Mouse (Mus musculus) bone marrow macrophage, adult 2 months (primary cell): ENCODE data around the gene Lrrfip2. TPM values are rescaled to one million over a fixed set of nuclear protein-coding genes. Genes with fewer than 3 reads are reported as not detected.
A peak's percentile ranks its signal among the peaks of the same experiment; 100 is the strongest.

Experiments used
- H3K27ac ChIP-seq: 2 replicates; pipeline ENCODE4 v1.5.1; 2012; ENCODE audit warnings: low read depth, low read length; ENCODE audit not compliant: insufficient read depth
- H3K4me1 ChIP-seq: 2 replicates; pipeline ENCODE4 v1.6.1; 2012; ENCODE audit warnings: low read length; ENCODE audit not compliant: control insufficient read depth, insufficient read depth
- H3K4me3 ChIP-seq: 2 replicates; pipeline ENCODE4 v1.5.1; 2012; ENCODE audit warnings: mild to moderate bottlenecking, low read length, moderate library complexity; ENCODE audit not compliant: insufficient read depth
- CTCF ChIP-seq: IDR thresholded peaks from 2 replicates; pipeline ENCODE4 v1.5.1; 2012; ENCODE audit warnings: low read depth, mild to moderate bottlenecking, low read length, moderate library complexity
- POLR2A ChIP-seq: IDR thresholded peaks from 2 replicates; pipeline ENCODE4 v1.6.1; 2012; ENCODE audit warnings: mild to moderate bottlenecking, low read depth, low read length, borderline replicate concordance
- polyA plus RNA-seq: library from polyadenylated mRNA; stranded (reverse); fragments of >200 nt; gene quantifications from 2 replicates; pipeline ENCODE4 v1.2.4, GENCODE M21; 2012; ENCODE audit not compliant: missing spikeins, insufficient read depth, insufficient read length

Gene Lrrfip2
- polyA plus RNA-seq, 1 experiment, result 67.7 TPM

DNA sequence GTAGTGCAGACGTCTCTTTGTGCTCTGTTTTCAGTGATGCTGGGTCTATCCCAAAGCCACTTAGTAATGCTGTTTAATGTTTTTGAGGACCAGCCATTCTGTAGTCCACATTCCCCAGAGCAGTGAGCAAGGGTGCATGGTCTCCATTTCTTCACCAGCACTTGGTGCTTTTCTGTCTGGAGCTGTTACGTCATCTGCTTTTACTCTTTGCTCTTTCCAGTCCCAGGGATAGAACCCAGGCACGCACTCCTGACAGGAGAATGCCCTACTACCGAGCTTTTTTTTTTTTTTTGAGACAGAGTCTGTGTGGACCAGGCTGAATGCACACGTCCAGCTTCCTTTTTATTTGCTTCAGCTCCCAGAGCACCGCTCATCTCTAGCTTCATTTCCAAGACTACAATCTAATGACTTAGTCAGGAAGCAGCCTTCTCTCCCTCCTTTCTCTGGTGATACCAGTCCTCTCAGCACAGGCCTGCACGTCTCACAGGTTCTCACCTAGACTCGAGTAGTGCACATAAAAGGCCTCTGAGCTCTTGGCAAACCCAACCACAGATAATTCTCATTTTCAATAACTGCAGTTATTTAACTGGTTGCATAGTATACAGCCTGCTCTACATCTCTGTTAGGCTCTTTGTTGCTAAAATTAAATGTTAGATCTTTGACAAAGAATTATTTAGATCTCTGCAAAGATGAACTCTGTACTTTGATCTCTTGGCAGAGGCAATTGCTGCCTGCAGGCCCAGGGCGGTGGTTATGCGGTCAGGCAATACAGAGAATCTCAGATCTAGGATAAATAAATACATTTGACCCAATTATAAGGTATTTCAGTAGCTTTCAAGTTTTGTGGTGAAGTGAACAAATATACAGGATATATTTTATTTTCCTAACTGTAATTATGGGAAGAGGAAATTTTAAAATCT lies 94.0 kb downstream of the Lrrfip2 start:
- H3K4me3 ChIP-seq, result no peak overlapping the region
- peaks cover 35% of the 10 kb centered on the region for H3K4me1 ChIP-seq
- no peak overlapping the region for H3K27ac ChIP-seq
- TF ChIP-seq CTCF, result no peak
- TF ChIP-seq POLR2A, result no peak

DNA sequence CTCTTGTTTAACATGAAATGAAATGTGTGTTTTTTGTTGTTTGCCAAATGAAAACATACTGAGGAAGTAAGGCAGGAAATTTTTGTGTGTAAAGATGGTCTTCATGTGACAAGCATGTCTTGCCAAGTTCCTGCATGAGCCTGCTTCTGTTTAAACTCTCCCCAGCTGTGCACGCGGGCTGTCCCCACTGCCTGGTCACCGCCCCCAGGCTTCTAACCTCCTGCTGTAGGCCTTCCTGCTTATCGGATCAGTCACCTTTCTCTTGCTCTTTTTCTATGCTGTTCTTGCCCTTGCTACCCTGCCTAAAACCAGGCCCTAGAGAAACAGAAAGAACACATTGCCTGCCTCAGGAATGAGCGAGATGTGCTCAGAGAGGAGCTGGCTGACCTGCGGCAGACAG lies 96.1 kb downstream of the Lrrfip2 start:
- peak overlapping the region; percentile 29 for H3K4me3 ChIP-seq
- H3K4me1 ChIP-seq, result peaks cover 34% of the 10 kb centered on the region
- H3K27ac ChIP-seq, result peak overlapping the region; percentile 83
- TF ChIP-seq CTCF (no peak), POLR2A (no peak)

DNA sequence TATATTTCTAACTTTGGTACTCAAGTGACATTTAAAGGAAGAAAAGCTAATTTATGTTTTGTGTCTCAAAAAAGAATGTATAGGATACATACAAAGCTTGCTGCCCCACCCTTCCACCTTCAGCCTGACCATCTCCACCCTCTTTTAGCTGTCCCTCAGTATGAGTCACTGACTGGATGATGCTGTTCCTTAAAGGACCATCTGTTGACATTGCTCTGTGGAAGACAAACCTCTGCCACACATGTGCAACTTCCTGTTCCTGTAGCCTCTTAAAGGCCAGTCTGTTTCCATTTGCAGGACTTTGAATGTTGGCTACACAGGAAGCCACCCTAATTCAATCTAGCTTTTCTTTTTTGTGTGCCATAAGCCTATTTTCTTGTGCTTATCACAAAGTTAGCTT lies 99.0 kb downstream of the Lrrfip2 start:
- H3K27ac ChIP-seq, result peak overlapping the region; percentile 48
- TF ChIP-seq POLR2A, result no peak
- no peak for TF ChIP-seq CTCF
- H3K4me1 ChIP-seq, result peaks cover 43% of the 10 kb centered on the region
- no peak overlapping the region for H3K4me3 ChIP-seq

DNA sequence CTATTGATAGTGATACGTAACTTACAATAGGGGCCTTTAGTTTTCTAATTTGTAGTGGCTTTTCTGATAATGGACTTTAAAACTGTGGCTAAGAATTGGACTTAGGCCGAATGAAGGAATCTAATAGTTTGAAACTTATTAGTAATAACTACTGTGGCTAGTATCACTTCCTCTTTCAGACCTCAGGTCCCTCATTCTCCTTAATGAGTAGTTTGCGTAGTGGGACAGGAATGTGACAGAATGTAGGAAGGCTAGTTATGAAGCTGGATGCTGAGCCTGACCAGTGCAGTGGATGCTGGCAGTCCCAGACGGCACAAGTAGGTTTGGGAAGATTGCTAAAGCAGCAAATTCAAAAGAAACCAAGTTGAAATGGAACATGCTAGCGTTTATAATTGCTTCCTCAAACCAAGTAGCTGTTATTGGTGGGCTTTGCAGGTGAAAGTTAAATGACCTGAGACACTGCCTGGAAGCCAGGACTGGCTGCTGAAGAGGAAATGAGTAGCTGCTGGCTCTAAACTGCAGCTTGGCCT lies 103.2 kb downstream of the Lrrfip2 start:
- Histone ChIP-seq H3K27ac (no peak overlapping the region), H3K4me3 (no peak overlapping the region), H3K4me1 (peaks cover 25% of the 10 kb centered on the region)
- TF ChIP-seq CTCF (no peak), POLR2A (no peak)

DNA sequence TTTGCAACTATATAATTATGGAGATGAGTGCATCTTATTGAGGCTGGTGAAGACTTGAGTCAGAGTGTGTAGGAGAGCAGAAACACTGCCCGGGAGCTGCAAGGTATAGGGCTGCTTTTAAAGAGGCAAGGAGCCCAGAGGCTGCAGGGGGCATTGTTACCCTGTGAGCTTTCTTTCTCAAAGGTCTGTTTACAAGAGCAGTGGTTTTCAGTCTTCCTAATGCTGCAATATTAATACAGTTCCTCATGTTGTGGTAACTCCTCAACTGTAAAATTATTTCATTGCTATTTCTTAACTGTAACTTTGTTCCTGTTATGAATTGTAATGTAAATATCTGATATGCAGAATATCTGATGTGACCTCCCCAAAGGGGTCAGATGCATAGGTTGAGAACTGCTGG lies 104.2 kb downstream of the Lrrfip2 start:
- Histone ChIP-seq H3K4me1 (peaks cover 18% of the 10 kb centered on the region), H3K27ac (no peak overlapping the region), H3K4me3 (no peak overlapping the region)
- TF ChIP-seq CTCF (no peak), POLR2A (no peak)

DNA sequence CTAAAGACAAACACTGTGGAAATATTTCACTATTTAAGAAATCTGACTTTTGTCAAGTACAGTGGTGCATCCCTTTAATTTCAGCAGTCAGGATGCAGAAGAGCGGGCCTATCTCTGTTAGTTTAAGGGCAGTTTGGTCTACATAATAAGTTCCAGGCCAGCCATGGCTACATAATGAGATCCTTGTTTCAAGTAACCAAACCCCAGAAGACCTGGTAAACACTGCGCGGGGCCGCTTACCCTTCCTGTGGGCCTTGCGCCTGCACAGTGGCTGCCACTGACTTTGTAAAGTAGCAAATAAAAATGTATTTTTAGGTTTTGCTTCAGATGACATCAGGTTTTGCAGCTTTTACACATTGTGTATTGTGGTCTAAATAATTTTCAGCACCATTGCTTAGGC lies 106.0 kb downstream of the Lrrfip2 start:
- Histone ChIP-seq H3K27ac (no peak overlapping the region), H3K4me1 (peaks cover 15% of the 10 kb centered on the region), H3K4me3 (no peak overlapping the region)
- TF ChIP-seq CTCF (no peak), POLR2A (no peak)

DNA sequence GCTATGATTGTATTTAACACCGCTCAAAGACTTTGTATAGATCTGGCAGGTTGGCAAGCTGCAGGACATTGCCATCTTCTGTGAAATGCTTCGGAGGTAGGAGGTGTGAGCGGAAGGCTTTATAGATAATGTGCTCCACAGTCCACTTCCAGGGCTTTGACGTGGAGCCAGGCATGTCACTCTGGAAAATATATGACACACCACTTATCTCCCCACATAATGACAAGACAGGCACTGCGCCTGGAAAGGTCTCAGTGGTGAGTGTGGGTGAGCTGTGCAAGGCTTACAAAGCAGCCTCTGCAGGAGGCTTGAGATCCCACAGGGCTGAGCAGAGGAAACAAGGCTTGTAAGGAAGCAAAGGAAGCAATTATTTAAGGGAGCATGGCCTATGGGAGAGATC lies 111.1 kb downstream of the Lrrfip2 start:
- H3K27ac ChIP-seq, result no peak overlapping the region
- TF ChIP-seq CTCF, result no peak

DNA sequence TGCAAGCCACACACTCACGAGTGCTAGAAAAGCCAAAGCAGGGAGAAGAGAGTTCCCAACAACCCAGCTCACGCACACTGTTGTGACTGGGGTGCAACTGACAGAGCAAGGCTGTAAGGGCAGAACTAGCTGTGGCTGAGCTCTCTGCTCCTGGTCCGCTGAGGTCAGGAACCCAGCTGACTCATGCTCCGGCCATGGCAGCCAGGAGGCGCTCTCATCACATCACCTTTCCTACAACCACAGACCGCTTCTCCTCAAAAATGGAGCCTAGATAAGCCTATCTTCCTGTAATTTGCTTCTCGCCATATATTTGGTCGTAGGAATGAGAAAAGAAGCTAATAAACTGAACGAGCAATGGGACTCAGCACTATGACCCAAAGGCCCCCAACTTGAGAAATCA lies 117.3 kb downstream of the Lrrfip2 start:
- no peak overlapping the region for H3K4me3 ChIP-seq
- no peak overlapping the region for H3K27ac ChIP-seq
- no peaks in the 10 kb centered on the region for H3K4me1 ChIP-seq
- TF ChIP-seq POLR2A, result no peak
- no peak for TF ChIP-seq CTCF

More for the DNA sequence above, 111.1 kb downstream of the Lrrfip2 start:
- H3K4me1 ChIP-seq, result no peaks in the 10 kb centered on the region
- no peak overlapping the region for H3K4me3 ChIP-seq

DNA sequence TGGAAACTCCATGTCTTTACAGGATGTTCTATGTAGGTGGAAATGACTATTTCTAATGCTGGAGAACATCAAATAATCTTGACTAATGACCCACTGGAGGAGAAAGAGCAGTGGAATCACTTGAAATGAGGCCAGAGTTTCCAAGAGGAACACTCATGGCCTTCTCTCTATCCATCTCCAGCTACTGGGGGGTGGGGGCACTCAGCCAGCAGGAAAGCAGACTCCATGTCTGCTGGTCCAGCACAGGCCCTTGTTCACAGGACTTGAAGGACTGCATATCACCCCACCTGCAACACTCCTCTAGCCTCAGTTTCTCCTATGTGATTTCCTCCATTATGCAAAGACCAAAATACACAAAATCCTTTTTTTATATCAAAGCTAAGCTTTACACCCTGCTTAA lies 120.3 kb downstream of the Lrrfip2 start:
- Histone ChIP-seq H3K4me3 (no peak overlapping the region), H3K27ac (no peak overlapping the region), H3K4me1 (no peaks in the 10 kb centered on the region)
- no peak for TF ChIP-seq CTCF
- TF ChIP-seq POLR2A, result no peak

DNA sequence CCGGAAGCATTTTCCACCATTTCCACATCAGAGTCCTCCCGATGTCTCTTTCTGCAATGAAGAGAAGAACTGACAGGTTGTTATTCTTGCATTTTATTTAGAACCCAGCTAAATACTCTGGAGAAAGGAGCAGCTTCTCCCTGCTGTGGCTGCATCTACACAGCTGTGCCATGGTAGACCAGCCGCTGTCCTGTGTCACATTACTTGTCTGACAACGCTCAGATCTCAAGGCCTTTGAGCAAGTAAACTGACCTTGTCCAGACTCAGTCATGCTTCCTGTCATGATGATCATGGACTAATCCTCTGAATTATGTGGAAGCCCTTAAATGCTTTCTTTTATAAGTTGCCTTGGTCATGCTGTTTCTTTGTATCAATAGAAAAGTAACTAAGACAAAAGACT lies 122.4 kb downstream of the Lrrfip2 start:
- Histone ChIP-seq H3K4me1 (no peaks in the 10 kb centered on the region), H3K4me3 (no peak overlapping the region), H3K27ac (no peak overlapping the region)
- TF ChIP-seq POLR2A (no peak), CTCF (no peak)
